Mouse (Mus musculus) bone marrow, adult 2 months (tissue): Measurements from ENCODE around the gene Pdcd2l.

Experiments used
- CTCF ChIP-seq: fragments of 200-500 bp; IDR thresholded peaks from 2 replicates; pipeline ENCODE4 v1.5.1; 2011; ENCODE audit warnings: low read length, control low read depth; ENCODE audit not compliant: control insufficient read depth, insufficient read depth
- POLR2A ChIP-seq: fragments of 200-500 bp; IDR thresholded peaks from 2 replicates; pipeline ENCODE4 v1.6.1; 2011; ENCODE audit warnings: low read depth, mild to moderate bottlenecking, control low read depth, low read length, borderline replicate concordance; ENCODE audit not compliant: control insufficient read depth

DNA sequence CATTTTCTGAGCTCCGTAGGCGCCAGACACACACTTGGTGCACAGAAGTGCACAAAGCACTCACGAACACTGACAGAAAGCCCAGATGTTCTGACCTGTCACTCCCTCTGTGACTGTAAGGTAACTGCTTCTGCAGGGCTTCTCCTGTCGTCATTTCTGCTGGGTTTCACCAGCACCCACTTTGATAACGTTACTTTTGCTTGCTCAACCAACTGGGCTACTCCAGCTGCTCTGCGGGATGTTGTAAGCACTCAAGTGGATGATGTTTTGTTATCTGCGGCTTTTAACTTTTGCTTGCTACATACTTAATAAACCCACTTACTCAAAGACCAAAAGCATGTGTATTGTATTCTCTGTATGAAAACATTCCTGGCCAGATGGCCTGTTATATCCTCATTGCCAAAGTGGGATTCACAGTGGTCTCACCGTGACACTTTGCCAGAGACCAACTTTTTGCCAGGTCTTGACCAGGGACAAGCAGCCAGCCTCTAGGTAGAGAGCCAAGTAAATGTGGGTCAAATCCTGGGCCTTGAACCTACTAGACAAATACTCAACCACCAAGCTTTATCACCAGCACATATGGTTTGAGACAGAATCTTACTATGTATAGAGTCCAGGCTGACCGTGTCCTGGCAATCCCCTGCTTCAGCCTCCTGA lies 25.3 kb upstream of the Pdcd2l start:
- no peak for TF ChIP-seq POLR2A
- TF ChIP-seq CTCF: no peak
